Mouse (Mus musculus): ENCODE results near the gene Bsn.
"Not testable (repeated sequence)": the region's sequence is repeated elsewhere in the genome, so short reads cannot be mapped to it uniquely, and the experiment has no call there.

The Bsn gene

DNA sequence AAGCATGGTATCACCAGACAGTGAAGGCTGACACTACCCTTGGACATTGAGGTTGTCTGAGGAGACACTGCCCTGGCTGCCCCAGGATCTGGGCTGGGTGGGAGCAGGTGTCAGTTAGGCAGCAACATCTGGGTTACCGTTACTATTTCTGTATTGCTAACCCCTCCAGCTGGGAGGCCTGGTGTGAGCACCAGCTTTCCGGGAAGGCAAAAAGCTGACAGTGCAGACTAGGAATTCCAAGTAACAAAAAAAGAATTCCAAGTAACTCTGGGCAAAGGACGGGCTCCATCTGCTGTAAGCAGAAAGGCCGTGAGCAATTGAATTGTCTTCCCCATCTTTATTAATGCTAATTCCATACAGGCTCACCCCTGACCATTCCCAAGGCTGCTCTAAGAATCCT lies 8.4 kb upstream of the Bsn start:
- in situ Hi-C loops (cut with MboI, MseI): no loop called here

DNA sequence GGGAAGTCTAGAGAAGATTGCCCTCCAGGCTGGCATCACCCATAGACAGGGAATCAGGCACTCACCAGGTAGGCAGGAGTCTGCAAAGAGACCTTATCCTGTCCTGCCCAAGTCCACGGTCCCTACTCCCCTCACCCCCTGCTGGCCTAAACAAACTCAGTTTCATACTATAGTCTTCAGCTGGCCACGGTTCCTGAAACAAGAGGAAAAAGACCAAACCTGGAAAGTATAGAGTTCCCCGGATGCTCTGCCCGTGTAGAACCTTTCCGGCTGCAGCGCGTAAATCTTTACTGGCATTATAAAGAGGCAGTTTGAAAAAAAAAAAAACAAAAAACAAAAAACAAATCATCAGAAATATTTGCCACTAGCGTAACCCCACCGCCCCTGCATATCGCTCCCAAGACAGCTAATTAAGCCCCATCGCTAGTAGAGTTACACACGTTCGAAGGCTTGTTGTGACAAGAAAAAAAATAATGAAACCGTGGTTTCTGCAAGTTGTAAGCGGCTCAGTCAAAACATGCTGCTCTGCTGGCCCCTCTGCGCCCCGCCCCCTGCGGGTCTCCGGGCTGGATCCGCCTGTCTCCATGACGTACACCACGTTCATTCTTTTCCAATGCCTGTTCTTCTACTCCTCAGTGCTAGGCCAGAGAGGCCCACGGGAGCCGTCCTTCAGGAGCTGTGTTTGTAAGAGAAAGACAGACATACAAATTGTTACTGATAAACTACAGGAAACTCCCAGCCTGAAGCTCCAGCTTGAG lies 6.9 kb upstream of the Bsn start:
- in situ Hi-C loops (cut with MboI, MseI): no loop called here

DNA sequence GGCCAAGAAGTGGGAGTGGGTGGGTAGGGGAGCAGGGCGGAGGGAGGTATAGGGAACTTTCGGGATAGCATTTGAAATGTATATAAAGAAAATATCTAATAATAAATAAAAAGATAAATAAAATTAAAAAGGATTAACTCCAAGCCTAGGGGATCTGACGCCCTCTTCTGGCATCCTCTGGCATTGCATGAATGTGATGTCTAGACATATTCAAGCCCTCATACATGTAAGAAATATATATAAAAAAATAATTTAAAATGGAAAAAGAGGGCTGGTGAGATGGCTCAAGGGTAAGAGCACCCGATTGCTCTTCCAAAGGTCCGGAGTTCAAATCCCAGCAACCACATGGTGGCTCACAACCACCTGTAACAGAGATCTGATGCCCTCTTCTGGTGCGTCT lies 6.0 kb upstream of the Bsn start:
- in situ Hi-C loops (cut with MboI, MseI): not testable (repeated sequence)

DNA sequence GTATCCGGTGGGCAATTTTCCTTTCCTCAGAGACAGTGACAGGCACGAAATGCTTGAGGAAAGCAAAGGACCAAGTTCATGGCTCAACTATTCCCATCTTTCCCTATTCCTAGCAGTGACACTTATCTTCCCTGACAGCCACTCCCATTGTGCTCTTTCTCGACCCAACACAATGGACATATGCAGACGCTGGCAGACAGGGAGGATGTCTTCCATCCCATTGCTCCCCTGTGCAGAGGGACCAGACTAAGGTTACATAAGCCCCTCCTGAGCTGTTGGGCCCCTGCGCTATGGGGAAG lies 747 bp downstream of the Bsn start:
- in situ Hi-C loops (cut with MboI, MseI): no loop called here

DNA sequence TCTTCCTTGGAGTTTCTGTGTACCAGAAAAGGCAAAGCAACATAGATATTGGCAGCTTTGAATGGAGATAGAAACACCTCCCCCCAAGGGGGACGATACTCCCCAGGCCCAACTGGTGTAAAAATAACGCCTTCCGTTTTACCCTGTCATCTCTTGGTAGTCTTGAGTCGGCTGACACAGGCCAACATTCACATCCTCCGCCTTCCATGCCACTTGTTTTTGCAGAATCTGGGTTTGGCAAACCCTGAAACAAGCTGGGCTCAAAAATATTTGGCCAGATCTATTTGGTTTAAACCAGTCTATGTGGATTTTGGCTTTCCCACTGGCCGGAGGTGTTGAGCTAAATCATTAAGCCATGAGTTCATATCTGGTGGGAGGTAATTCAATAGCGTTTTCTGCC lies 1.2 kb downstream of the Bsn start:
- in situ Hi-C loops (cut with MboI, MseI): no loop called here

DNA sequence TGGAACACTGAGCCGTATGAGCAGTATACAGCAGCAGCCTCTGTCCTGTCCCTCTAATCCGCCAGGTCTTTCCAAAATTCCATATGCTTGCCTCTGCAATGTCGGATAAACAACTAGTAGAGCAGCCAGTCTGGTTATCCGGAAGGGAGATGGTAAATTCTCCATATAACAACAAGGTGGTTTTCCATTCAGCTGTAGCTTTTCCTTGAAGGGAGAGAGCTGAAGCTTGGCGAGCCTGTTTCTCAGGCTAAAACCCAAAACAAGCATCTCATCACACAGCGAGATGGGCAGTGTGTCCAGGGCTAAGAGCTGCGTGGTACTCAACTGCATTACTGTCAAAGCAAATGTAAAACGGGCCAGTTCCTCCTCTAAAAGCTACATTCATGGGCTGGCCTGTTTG lies 1.7 kb downstream of the Bsn start:
- in situ Hi-C loops (cut with MboI, MseI): no loop called here

DNA sequence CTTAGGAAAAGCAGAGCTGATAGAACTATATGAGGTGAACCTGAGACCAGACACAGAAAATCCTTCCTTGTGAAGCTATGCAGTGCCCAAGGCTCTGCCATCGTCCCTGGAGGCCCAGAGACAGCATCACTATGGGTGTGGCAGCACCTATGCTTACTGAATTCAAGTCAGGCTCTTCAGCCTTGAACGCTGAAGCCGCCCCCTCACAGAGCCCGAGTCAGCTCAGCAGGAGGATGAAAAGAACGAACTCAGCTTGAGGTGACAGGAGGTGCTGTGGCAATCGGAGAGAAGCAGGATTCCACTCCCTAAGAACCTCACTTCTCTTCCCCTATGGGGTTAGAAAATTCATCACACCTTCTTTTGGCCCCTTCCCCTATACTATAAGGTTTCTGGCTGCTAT lies 2.6 kb downstream of the Bsn start:
- in situ Hi-C loops (cut with MboI, MseI): no loop called here

DNA sequence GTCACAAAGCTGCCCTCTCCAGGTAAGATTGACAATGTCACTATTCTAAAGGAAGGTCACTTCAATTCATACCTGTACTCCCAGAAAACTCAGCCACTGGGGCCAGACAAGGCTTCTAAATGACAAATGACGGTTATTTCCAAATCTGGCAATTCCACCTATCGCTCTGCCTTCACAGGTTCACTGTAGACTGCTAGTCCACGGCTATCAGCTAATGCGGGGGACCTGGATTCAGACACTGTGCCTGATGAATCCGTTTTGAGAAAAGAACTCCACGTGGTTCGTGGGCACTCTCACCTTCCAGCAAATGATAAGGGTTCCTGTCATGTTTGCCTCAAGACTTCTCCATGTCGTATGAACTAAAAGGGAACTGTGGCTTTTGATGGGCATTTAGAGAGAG lies 4.4 kb downstream of the Bsn start:
- in situ Hi-C loops (cut with MboI, MseI): no loop called here

DNA sequence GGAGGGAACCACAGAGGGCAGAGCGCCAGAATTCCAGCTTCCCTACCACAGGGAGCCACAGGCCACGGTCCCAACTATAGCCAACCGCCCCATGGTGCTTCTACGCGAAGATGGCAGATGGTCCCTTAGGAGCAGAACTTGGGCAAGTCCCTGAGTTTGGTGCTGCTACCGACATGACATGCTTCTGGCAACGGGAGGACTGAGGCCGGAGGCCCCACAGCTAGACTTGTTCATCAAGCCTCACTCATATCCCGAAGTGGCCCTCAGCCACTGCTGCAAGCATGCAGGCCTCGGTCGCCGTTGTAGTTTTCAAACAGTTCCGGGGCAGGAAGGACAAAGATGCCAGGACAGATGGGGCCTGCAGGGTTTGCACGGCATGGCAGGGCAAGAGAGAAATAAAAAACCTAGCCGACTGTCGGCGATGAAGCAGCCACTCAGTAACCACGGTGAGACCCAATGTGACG lies 6.6 kb downstream of the Bsn start:
- in situ Hi-C loops (cut with MboI, MseI): no loop called here

DNA sequence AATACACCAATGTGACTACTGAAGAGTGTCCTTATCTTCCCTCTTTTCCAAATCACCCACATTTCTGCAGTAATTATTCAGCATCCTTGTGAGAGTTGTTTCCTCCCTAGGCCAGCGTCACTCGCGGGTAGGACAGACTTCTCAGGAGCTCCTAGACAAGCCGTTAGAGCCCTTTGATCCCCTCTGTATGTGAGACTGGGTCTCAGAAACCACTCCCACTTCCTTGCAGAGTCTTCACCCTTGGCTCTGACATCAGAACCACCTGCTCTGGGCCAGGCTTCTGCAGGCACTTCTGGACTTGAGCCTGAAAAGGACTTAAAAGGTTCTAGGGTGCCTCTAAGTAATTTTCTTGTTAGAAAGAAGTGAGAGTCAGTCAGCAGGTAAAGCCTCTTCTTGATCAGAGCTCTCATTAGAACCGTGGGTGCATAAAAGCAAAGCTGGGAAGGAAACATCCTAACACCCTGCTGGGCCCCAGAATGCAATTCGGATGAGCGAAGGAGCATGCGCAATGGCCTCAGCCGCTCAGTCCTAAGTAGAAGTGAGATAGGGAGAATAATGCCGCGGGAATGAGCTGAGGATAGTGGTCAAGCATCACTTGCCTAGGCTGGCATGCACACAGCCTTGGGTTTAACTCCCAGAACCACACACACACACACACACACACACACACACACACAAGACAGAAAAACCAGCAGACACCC lies 7.2 kb downstream of the Bsn start:
- in situ Hi-C loops (cut with MboI, MseI): no loop called here

DNA sequence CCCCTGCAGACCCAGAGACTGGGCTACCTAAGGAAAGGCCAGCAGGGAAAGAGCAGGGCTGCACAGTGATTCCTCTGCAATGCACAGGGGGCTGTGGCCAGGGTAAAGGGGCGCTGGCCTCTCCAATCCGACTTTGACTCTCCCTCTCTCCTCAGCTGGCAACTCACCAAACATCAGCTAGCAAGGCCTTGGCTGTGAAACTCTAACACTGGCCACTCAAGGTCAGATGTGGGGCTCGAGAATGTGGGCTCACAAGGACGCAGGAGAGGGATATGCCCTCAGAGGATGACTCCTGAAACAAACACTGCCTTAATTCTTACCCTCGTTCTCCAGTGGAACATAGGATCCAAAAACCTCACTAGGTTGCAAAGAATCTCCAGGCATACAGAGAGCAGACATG lies 11.8 kb downstream of the Bsn start:
- in situ Hi-C loops (cut with MboI, MseI): loop anchor here (5.0 kb wide), 1 partner anchor 36 kb away; no protein-coding TSS in a partner anchor

DNA sequence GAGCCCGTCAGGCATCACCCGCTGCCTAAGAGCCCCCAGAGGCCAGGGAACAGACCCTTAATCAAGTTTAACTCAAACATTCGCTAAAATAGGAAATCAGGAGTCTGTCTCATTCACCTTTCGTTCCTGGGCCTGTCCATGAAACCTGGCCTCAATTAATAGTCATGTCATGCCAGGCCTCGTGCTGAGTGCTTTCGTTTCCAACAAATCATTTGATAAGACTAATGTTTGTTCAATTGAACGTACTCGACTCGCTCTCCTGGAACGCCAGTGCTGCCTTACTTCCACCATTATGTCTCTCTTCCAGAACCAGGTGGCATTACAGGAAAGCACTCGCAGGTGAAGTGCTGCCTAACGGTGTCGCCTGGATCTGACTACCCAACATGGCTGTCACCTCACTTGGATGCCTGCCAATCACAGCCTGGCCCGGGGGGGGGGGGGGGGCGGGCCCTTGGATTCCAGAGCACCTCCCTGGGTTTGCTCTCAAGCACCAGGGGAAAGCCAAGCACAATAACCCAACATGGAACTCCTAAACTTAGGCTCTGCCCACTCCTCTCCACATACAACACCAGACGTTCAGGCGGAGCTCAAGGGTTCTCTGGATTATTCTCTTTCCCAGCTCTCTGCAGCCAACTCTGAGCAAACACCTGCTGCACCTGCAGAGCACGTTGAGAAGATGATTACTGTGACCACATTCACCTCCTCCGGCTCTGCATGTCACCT lies 14.9 kb downstream of the Bsn start:
- in situ Hi-C loops (cut with MboI, MseI): loop anchor here (5.0 kb wide), 1 partner anchor 33 kb away; no protein-coding TSS in a partner anchor

DNA sequence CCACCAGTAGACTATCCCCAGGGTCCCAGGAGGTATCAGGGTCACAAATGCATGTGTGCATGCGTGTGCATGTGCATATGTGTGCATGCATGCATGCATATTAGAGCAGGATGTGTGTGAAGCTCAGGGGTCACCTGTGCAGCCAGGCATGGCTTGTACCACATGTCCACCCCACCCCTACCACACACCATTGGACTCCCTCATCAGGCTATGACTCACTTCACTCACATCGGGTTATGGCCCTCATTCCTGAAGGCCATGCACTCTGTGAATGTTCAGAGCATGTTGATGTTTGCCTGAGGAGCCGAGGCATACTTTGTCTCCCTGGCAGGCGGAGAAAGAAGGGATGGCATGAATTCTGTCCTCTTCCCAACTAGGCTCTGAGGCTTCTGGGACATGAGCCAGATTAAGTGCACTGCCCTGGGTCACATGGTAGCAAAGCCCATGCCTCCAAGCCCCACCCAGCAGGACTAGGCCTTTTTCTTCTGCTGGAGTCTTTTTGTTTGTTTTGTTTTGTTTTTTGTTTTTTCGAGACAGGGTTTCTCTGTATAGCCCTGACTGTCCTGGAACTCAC lies 17.3 kb downstream of the Bsn start:
- in situ Hi-C loops (cut with MboI, MseI): loop anchor here (5.0 kb wide), 1 partner anchor 51 kb away; no protein-coding TSS in a partner anchor

DNA sequence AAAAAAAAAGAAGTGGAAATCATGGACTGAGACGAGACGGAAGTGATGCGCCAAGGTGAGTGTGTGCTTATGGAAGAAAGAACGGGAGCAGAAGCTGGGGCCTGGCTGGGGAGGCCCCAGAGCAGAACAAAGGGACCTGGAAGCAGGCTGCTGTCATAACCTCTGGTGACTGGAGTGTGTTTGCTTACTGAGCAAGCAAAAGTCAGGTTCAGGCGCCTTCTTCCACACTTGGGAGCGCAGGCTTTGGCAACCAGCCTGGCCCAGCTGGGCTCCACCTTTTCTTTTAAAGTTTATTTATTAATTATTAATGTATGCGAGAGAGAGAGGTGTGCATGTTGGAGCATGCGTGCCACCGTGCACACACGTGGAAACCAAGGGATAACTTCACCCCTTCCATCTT lies 20.4 kb downstream of the Bsn start:
- in situ Hi-C loops (cut with MboI, MseI): loop anchor here (5.0 kb wide), 1 partner anchor 47 kb away; no protein-coding TSS in a partner anchor

DNA sequence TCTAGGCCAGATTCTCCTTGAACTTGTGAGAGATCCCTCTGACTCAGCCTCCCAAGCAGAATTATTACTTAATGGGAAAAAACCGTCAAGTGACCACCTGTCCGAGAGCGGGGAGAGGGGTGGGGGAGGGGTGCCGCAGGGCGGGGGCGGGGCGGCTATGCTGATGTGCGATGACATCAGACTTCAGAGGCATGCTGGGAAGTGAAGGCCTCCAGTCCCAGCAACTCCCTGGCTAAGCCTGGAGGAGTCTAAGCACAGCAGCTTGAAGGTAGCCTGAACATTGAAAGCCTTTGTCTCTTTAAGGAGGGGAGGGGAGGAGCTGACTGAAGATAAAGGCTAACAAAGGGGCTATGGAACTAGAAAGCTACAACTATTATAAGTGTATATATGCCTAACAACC lies 25.0 kb downstream of the Bsn start:
- in situ Hi-C loops (cut with MboI, MseI): no loop called here

DNA sequence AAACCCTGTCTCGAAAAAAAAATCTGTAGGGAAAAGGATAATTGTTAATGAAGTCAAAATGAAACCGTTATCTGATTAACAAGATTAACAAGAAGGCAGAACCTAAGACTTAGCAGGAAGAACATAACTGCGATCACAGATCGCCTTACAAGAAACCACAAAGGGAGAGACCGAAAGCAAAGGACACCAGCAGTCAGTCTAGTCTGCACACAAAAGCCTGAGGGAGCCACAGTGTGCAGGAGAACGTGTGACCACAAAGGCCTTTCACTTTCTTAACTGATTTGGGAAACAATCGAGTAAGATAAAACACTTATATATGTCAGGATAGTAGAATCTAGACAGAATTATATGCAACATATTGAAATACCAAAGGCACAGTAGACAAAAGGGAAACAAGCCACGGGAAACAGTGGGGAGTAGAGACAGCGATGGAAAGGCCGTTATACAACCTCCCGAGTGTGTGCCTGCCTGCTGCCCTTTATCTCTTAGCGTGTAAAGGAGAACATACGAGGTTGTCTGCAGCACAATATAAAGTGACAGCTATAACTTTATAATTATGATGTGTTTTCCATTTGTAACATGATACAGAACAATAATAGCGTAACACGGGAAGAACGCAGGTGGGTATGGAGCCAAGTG lies 26.4 kb downstream of the Bsn start:
- in situ Hi-C loops (cut with MboI, MseI): no loop called here

DNA sequence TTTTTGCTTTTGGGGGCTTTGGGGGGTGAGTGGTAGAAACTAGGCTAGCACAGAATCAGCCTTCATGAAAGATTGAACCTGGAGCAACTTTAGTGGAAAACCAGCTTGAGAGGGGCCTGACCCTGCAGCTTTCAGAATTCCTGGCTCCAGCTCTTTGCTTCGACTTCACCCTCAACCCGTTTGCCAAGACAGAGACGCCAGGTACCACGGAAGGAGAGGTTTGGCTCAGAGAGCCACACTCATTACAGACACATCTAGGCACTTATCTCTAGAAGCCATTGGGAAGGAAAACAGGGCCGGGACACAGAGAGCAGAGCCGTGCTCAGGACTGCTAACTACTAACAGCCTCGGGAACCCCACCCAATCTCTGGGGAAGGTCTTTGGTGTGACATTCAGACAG lies 32.3 kb downstream of the Bsn start:
- in situ Hi-C loops (cut with MboI, MseI): no loop called here

DNA sequence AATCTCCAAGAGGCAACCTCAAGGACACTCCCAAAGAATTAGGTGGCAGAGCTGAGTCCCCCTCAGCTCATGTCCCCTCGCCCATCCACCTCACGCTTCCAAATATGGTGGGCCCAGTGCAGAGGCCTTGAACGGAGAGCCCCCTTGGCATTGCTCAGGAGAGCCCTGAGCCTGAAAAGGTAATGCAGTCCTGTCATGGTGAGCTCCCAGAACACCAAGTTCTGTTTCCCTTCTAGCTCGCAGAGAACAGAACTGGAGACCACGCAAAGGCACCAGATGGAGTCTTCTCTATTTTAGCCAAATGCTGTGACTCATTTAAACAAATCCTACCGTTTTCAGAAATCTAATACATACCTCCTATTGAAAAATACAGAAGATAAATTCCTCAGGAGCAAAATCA lies 32.7 kb downstream of the Bsn start:
- in situ Hi-C loops (cut with MboI, MseI): no loop called here

DNA sequence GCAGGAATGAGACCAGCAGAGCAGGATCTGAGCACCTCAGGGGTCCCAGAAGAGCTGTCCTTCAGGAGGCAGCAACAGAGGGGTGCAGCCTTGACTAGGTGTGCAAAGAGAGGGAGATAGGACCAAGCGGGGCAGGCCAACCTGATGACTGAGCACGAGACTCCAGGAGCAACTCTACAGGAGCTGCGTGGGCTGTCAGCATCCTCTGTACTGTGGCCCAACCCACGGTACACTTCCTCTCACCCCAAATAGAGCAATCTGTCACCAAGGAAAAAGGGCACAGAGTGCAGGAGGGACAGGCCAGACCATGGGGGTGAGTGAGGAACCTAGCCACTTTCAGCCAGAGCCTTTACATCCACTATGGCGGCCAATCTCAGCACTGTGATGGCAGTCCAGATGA lies 33.4 kb downstream of the Bsn start:
- in situ Hi-C loops (cut with MboI, MseI): no loop called here

DNA sequence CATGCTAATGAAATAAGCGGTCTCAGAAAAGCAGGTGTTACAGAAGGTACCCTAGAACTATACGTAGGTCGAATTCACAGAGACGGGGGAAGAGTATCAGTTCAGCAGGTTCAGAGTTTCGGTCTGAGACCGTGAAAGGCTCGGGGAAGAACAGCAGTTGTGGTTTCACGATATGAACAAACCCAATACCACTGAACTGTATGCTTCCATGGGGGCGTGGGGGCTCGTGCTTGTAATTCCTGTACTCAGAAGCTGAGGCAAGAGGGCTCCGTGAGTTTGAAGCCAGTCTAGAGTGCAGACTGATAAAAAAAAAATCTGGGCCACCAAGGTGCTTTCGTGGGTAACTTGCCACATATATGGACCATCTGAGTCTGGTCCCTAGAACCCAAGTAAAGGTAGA lies 35.4 kb downstream of the Bsn start:
- in situ Hi-C loops (cut with MboI, MseI): no loop called here

DNA sequence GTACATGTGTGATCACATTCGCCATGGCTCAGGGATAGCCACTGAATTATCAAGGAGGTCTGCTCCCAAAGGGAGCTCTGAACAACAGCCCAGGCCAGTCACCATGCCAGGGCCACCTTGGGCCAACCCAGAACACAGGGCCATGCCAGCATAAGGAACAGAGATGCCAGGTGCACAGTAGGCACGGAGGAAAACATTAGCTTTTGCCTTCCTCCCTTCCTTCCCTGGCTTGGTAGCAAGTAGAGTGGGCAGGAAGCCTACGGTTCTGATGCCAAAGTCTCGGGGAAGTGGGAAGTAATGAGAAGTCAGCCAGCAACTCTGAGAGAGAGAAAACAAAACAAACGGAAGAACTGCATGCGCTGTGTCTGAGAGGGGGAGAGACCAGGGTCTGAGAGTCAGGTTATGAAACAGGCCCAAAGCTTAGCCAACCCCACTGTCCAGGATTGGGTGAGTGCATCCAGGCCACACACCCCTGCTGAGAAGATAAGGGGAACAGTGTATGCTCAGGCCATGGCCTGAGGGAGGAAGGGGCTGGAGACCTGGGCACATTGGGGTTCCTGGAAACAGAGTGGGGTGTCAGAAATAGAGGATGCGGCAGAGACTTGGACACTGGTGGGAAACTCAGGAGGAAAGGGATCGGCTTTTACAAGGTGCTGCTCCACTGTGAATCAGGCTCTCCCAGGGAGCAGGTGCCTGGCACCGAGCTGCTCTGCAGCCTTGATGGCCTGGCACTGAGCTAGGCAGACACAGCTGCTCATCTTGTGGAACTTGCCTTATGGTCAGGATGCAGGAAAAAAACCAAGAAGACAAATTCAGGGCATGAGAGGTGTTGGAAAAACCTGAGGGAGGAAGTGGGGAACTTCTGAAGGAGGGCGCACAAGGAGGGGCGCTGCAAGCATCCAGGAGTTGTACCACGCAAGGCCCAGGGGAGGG lies 36.4 kb downstream of the Bsn start:
- in situ Hi-C loops (cut with MboI, MseI): no loop called here
